Mouse (Mus musculus): ENCODE measurements around the gene Hs6st2.

The Hs6st2 gene

DNA sequence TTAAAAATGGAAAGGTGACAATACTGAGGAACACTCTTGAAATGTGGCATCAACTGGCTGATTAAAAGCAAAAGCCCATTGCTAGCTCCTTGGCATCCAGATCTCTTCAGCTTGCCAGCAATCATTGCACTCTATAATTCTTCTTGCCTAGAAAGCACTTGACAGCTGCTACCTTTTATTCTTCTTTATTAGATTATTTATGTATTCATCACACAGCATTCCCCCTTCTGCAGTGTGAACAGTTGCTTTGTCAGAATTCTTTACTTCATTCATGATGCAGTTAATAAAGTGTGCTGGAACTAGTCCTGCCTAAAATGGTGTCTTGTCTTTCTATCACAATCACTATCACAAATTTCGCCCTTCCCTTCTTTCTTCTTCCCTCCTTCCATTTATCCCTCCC lies 332.0 kb downstream of the Hs6st2 start:
- no peak for DNase-seq (ENCODE audit: low read depth, low spot score)

- no peak for DNase-seq (ENCODE audit: low read depth, low spot score)
Observed at GRCm38 (mm10) chrX:51343595-51343994, 338.1 kb downstream of the Hs6st2 start.

Data from brain, embryonic 18.5 days (tissue).